Mouse (Mus musculus): ENCODE data around the gene Mia3. TPM values are rescaled to one million over a fixed set of nuclear protein-coding genes. Genes with fewer than 3 reads are reported as not detected.
A peak's percentile ranks its signal among the peaks of the same experiment; 100 is the strongest.

Gene Mia3
- total and polyA plus RNA-seq, 3 experiments: 51.2 to 95.3 (median 80.9) TPM

DNA sequence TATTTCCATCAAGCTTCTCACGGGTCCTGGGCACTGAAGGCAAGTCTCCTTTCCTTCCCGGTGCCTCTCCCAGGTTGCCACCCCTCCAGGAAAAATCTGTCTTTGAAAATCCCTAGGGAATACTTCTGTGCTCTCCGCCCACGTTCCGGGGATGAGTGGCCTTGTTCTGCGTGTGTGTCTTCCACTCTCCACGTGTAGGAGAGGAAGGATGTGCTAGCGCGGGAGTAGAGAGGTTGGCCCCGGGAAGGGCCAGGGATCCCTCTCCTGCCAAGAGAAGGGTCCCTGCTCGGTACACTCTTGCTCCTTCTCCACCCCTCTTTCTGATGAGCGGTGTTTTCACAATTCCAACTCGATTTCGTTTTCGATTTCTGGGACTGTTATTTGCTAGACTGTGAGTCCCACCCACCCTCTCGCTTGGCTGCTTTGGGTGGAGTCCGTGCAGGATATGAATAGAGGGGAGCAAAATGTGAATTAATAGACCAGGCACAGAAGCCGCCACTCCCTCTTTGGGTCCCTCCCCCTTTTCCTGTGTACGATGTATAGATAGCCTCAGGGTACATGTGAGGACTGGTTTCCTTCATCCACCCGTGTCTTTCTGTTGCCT lies 71.4 kb downstream of the Mia3 start:
- Histone ChIP-seq H3K79me2 (replicated peaks; ENCODE audit: control insufficient read depth, extremely low read depth, insufficient read depth, poor library complexity, severe bottlenecking) (peaks cover 22% of the 10 kb centered on the region), H3K4me1 (ENCODE audit: control insufficient read depth in 1 of 2, insufficient read depth in 2 of 2) (peaks cover 0 to 5% of the 10 kb centered on the region in 2 experiments; a peak in 1 of 4 replicates), H3K27ac (ENCODE audit: insufficient read depth, low read depth) (peak overlapping the region; percentile 30; the same call in 1 of the 2 replicates), H3K9ac (ENCODE audit: insufficient read depth, low read depth) (peak overlapping the region; percentile 58), H3K27me3 (replicated peaks) (no peaks in the 10 kb centered on the region), H3K4me3 (replicated peaks in 1 of 3; ENCODE audit: low read depth in 2 of 3, low read length in 2 of 3, poor library complexity in 1 of 3) (peak overlapping the region; percentile 61 to 96 (median 64)), H3K36me3 (replicated peaks in 1 of 2; ENCODE audit: control insufficient read depth in 1 of 2, insufficient read depth in 1 of 2, low read length in 1 of 2) (peaks cover 11 to 14% of the 10 kb centered on the region in 2 experiments), H3K4me2 (ENCODE audit: insufficient read depth, low read depth, poor library complexity, severe bottlenecking) (peak overlapping the region; percentile 39), H3K9me3 (replicated peaks; ENCODE audit: low read length) (no peaks in the 10 kb centered on the region)
- no peak for TF ChIP-seq EP300 (IDR thresholded peaks at IDR 0.05; ENCODE audit: low read length)
- no peak for TF ChIP-seq BHLHE40 (IDR thresholded peaks at IDR 0.05; ENCODE audit: low read depth, low read length)
- TF ChIP-seq USF1 (IDR thresholded peaks at IDR 0.05; ENCODE audit: low read depth, low read length): no peak
- TF ChIP-seq POLR2AphosphoS2 (IDR thresholded peaks at IDR 0.05; ENCODE audit: low read depth, low read length): no peak
- TF ChIP-seq ZKSCAN1 (IDR thresholded peaks at IDR 0.05; ENCODE audit: borderline replicate concordance, low read depth, low read length): no peak
- TF ChIP-seq E2F4 (IDR thresholded peaks at IDR 0.05; ENCODE audit: insufficient replicate concordance, low read depth, low read length): no peak
- no peak for TF ChIP-seq HCFC1 (IDR thresholded peaks at IDR 0.05; ENCODE audit: low read depth, low read length)
- peak; percentile 61; the same call in 1 of the 2 replicates for TF ChIP-seq ZMIZ1 (IDR thresholded peaks at IDR 0.05; ENCODE audit: low read depth, low read length)
- TF ChIP-seq ZNF384 (IDR thresholded peaks at IDR 0.05; ENCODE audit: low read depth, low read length): no peak
- no peak for TF ChIP-seq USF2 (conservative IDR thresholded peaks at IDR 0.05; ENCODE audit: low read depth, low read length)
- TF ChIP-seq ZC3H11A (IDR thresholded peaks at IDR 0.05; ENCODE audit: low read depth, low read length): no peak
- peak; percentile 29; the same call in 1 of the 2 replicates for TF ChIP-seq NELFE (IDR thresholded peaks at IDR 0.05; ENCODE audit: low read depth, low read length)
- TF ChIP-seq ETS1 (conservative IDR thresholded peaks at IDR 0.05; ENCODE audit: low read depth, low read length): no peak
- no peak; the same call in 1 of the 2 replicates for TF ChIP-seq MAX (IDR thresholded peaks at IDR 0.05; ENCODE audit: low read length)
- no peak for TF ChIP-seq GABPA (IDR thresholded peaks at IDR 0.05; ENCODE audit: insufficient replicate concordance, low read depth, low read length)
- TF ChIP-seq UBTF (IDR thresholded peaks at IDR 0.05; ENCODE audit: low read depth, low read length): no peak
- no peak for TF ChIP-seq SMC3 (IDR thresholded peaks at IDR 0.05; ENCODE audit: low read depth, low read length)
- TF ChIP-seq MAZ (IDR thresholded peaks at IDR 0.05; ENCODE audit: low read depth, low read length): no peak
- TF ChIP-seq TCF12 (IDR thresholded peaks at IDR 0.05; ENCODE audit: low read depth, low read length): no peak
- no peak for TF ChIP-seq JUND (conservative IDR thresholded peaks at IDR 0.05; ENCODE audit: low read depth, low read length)
- no peak for TF ChIP-seq RCOR1 (conservative IDR thresholded peaks at IDR 0.05; ENCODE audit: low read depth, low read length)
- TF ChIP-seq MAFK (IDR thresholded peaks at IDR 0.05; ENCODE audit: insufficient replicate concordance, low read length): no peak
- no peak for TF ChIP-seq KAT2A (IDR thresholded peaks at IDR 0.05; ENCODE audit: insufficient replicate concordance, low read length)
- TF ChIP-seq MXI1 (IDR thresholded peaks at IDR 0.05; ENCODE audit: low read depth, low read length): no peak; the same call in 1 of the 2 replicates
- no peak for TF ChIP-seq CHD1 (IDR thresholded peaks at IDR 0.05; ENCODE audit: low read depth, low read length)
- TF ChIP-seq SIN3A (IDR thresholded peaks at IDR 0.05; ENCODE audit: low read length): peak; percentile 82
- no peak for TF ChIP-seq PAX5 (IDR thresholded peaks at IDR 0.05; ENCODE audit: low read length)
- no peak for TF ChIP-seq ELF1 (IDR thresholded peaks at IDR 0.05; ENCODE audit: low read depth, low read length)
- TF ChIP-seq CTCF (conservative IDR thresholded peaks at IDR 0.05 in 1 of 2, IDR thresholded peaks at IDR 0.05 in 1 of 2; ENCODE audit: low read depth in 2 of 2, low read length in 2 of 2): no peak
- TF ChIP-seq NRF1 (IDR thresholded peaks at IDR 0.05; ENCODE audit: low read depth, low read length): no peak
- no peak for TF ChIP-seq TBP (conservative IDR thresholded peaks at IDR 0.05; ENCODE audit: low read depth, low read length)
- TF ChIP-seq POLR2A (IDR thresholded peaks at IDR 0.05; ENCODE audit: low read depth, low read length): peak; percentile 44; the same call in 1 of the 2 replicates
- no peak for TF ChIP-seq JUN (IDR thresholded peaks at IDR 0.05; ENCODE audit: insufficient read depth, low read depth, low read length)
- TF ChIP-seq RAD21 (IDR thresholded peaks at IDR 0.05; ENCODE audit: low read depth, low read length): no peak
- 0 out of 2 replicates have a peak, but pooled peaks have one; percentile 34 for TF ChIP-seq MEF2A (IDR thresholded peaks at IDR 0.05; ENCODE audit: borderline replicate concordance, low read depth, low read length)
- TF ChIP-seq CHD2 (IDR thresholded peaks at IDR 0.05; ENCODE audit: low read length): no peak
- no peak for TF ChIP-seq IRF4 (IDR thresholded peaks at IDR 0.05; ENCODE audit: low read depth, low read length)
- TF ChIP-seq MYC (IDR thresholded peaks at IDR 0.05; ENCODE audit: low read depth, low read length): no peak; the same call in 1 of the 2 replicates
- in situ Hi-C loops (cut with MboI; ENCODE audit: low pct_ligation_motif_present, low pct_unique_long_range_greater_than_20kb, low sequenced_read_pairs): no loop called here
- dilution Hi-C loops (cut with MboI; ENCODE audit: extremely low pct_ligation_motif_present, extremely low pct_unique_long_range_greater_than_20kb, low sequenced_read_pairs): no loop called here
- peak; percentile 55 for DNase-seq (ENCODE audit: extremely low read depth)

Measured in CH12.LX (cell line).